Mouse (Mus musculus): ENCODE measurements around the gene Tmem132d.

- TF ChIP-seq CTCF (IDR thresholded peaks at IDR 0.05; ENCODE audit: control insufficient read depth, insufficient read depth, low read length) (no peak), POLR2A (IDR thresholded peaks at IDR 0.05; ENCODE audit: borderline replicate concordance, control insufficient read depth, low read depth, low read length) (no peak)
Measured at GRCm38 (mm10) chr5:127950574-127950973, 482.3 kb downstream of the Tmem132d start.
